Comparison of ENCODE assay signal across 21 mouse cellular contexts in genomic region chr16:5759021-5759420, GRCm38 (mm10).
DNase-seq lines count a peak whose midpoint lies in the region; ATAC-seq and TF ChIP-seq lines count a peak whose summit lies in the region.
"Had no signal": no experiment of that assay in that cellular context is flagged by ENCODE, and none has a peak within 500 bp of the region (broad histone marks: within the 10 kb centered on the region; RNA-seq: fewer than 3 reads in every experiment).

No protein-coding gene starts in this region.

- no peak overlapping the region for H3K9ac ChIP-seq in midbrain, embryonic 15.5 days
- H3K9ac ChIP-seq in midbrain, embryonic 14.5 days (replicated peaks; ENCODE audit: low read length) = no peak overlapping the region
- H3K9ac ChIP-seq: embryonic facial prominence, embryonic 12.5 days; forebrain, embryonic 13.5 days; forebrain, embryonic 15.5 days; forebrain, postnatal 0 days had no signal

- TF ChIP-seq POLR2A in brain, embryonic 14.5 days (IDR thresholded peaks at IDR 0.05; ENCODE audit: borderline replicate concordance, extremely low read depth, insufficient read depth, insufficient read length, poor library complexity, severe bottlenecking) = no peak

- DNase-seq in midbrain, embryonic 14.5 days = no peak
- DNase-seq in brain, adult 2 months (ENCODE audit: low read depth, low spot score) = peak; percentile 23
- peak; percentile 59 for DNase-seq in brain, embryonic 14.5 days (ENCODE audit: low read depth)
- no peak for DNase-seq in natural killer cell, adult 2 months (ENCODE audit: low spot score in 2 of 2)
- no peak for DNase-seq in Muller cell, postnatal 12 days (ENCODE audit: inconsistent ontology term)
- DNase-seq: adrenal gland, adult 8-10 months; adrenal gland, postnatal 14 days; adrenal gland, postnatal 36 days; cerebellum, adult 11-12 months; cerebellum, adult 2 months; cerebellum, adult 9-10 months; cerebellum, postnatal 10 days; cerebellum, postnatal 25 days; forebrain, postnatal 0 days had no signal

- no peaks in the 10 kb centered on the region for H3K27me3 ChIP-seq in midbrain, embryonic 15.5 days (replicated peaks)
- H3K27me3 ChIP-seq in midbrain, embryonic 14.5 days (ENCODE audit: control insufficient read depth, insufficient read depth, low read length) = no peaks in the 10 kb centered on the region
- H3K27me3 ChIP-seq: embryonic facial prominence, embryonic 12.5 days; forebrain, embryonic 15.5 days; Patski had no signal

- TF ChIP-seq CTCF in brain, embryonic 14.5 days (IDR thresholded peaks at IDR 0.05; ENCODE audit: borderline replicate concordance, extremely low read depth, insufficient read depth, insufficient read length) = no peak

- H3K36me3 ChIP-seq in midbrain, embryonic 15.5 days (replicated peaks) = no peaks in the 10 kb centered on the region
- H3K36me3 ChIP-seq in midbrain, embryonic 14.5 days (ENCODE audit: control insufficient read depth, insufficient read depth, low read length) = no peaks in the 10 kb centered on the region
- H3K36me3 ChIP-seq: embryonic facial prominence, embryonic 10.5 days; embryonic facial prominence, embryonic 12.5 days; forebrain, embryonic 15.5 days had no signal

- no peak overlapping the region for H3K4me2 ChIP-seq in midbrain, embryonic 15.5 days
- no peak overlapping the region for H3K4me2 ChIP-seq in midbrain, embryonic 14.5 days (ENCODE audit: low read length)
- H3K4me2 ChIP-seq: embryonic facial prominence, embryonic 12.5 days; forebrain, embryonic 13.5 days; forebrain, embryonic 15.5 days had no signal

- H3K27ac ChIP-seq in midbrain, embryonic 15.5 days = no peak overlapping the region
- no peak overlapping the region for H3K27ac ChIP-seq in midbrain, embryonic 14.5 days (replicated peaks; ENCODE audit: low read depth, low read length)
- H3K27ac ChIP-seq: embryonic facial prominence, embryonic 10.5 days; embryonic facial prominence, embryonic 12.5 days; forebrain, embryonic 13.5 days; forebrain, embryonic 15.5 days had no signal

- no peaks in the 10 kb centered on the region for H3K4me1 ChIP-seq in midbrain, embryonic 15.5 days
- no peaks in the 10 kb centered on the region for H3K4me1 ChIP-seq in midbrain, embryonic 14.5 days (ENCODE audit: control insufficient read depth, insufficient read depth, low read length)
- H3K4me1 ChIP-seq: embryonic facial prominence, embryonic 10.5 days; embryonic facial prominence, embryonic 12.5 days; forebrain, embryonic 13.5 days; forebrain, embryonic 15.5 days had no signal

- WGBS in midbrain, embryonic 15.5 days = 71% methylated on average over 2 of the region's 2 CpGs
- 73% methylated on average over 2 of the region's 2 CpGs for WGBS in midbrain, embryonic 14.5 days

- H3K9me3 ChIP-seq in midbrain, embryonic 15.5 days = no peaks in the 10 kb centered on the region
- no peaks in the 10 kb centered on the region for H3K9me3 ChIP-seq in midbrain, embryonic 14.5 days (ENCODE audit: control insufficient read depth, low read length)
- H3K9me3 ChIP-seq: embryonic facial prominence, embryonic 10.5 days; embryonic facial prominence, embryonic 12.5 days; forebrain, embryonic 13.5 days; forebrain, embryonic 15.5 days had no signal

- H3K4me3 ChIP-seq in midbrain, embryonic 15.5 days = no peak overlapping the region
- H3K4me3 ChIP-seq in midbrain, embryonic 14.5 days (replicated peaks; ENCODE audit: low read depth, low read length) = no peak overlapping the region
- H3K4me3 ChIP-seq: embryonic facial prominence, embryonic 10.5 days; embryonic facial prominence, embryonic 12.5 days; forebrain, embryonic 13.5 days; forebrain, embryonic 15.5 days had no signal

- peak; percentile 70 for ATAC-seq in midbrain, embryonic 15.5 days (replicated peaks)
- no peak for ATAC-seq in midbrain, embryonic 14.5 days (ENCODE audit: low FRiP score, low TSS enrichment)
- ATAC-seq: activated CD4-positive, CD25-positive, alpha-beta regulatory T cell, adult 4 months; forebrain, embryonic 13.5 days; forebrain, embryonic 15.5 days; forebrain, postnatal 0 days; Patski had no signal

Comparison
In these comparisons a context has a peak if more than half of its experiments do, and no peak if none do; other contexts are left out.
1. DNase-seq: peak in brain, adult 2 months (single experiment) and brain, embryonic 14.5 days (single experiment); none in midbrain, embryonic 14.5 days (single experiment), natural killer cell, adult 2 months (0 of 2) and Muller cell, postnatal 12 days (single experiment).